Mouse (Mus musculus): Measurements from ENCODE around the gene Mybph.

The Mybph gene

DNA sequence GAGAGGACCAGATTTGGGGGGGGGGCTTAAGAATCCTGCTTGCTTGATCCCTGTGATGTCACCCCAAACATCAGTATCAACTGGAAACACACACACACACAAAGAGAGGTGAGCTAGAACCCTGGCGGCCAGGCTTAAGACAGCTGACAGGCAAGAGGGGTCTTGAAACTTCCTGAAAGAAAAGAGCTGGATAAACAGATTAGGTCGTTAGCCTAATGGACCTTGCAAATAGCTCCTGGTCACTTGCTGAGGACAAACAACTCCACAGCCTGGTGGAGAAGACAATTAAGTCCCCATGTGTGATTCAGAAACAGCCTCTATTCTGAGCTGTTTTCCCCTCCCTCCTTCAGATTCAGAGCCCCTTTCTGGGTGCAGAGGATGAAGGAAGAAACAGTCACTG lies 18.4 kb downstream of the Mybph start:
- no peak for DNase-seq (ENCODE audit: low spot score in 2 of 2)

DNA sequence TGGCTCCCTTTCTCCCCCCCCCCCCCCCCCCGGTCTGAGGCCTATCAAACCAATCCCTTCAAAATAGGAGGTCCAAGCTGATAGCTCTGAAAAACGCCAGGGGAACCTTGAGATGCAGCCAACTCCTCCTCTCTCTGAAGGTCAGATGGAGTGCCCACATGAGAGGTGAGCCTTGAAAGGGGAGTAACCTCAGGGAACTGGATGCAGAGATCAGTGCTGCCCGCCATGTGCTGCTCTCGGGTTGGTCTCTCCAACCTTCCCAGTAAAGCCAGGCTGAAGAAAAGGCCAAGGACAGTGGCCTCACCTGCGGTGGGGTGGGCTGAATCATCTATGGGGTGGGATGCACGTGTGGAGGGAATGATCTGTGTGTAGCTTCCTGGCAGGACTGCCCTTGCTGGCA lies 19.1 kb downstream of the Mybph start:
- no peak for DNase-seq (ENCODE audit: low spot score in 2 of 2)

DNA sequence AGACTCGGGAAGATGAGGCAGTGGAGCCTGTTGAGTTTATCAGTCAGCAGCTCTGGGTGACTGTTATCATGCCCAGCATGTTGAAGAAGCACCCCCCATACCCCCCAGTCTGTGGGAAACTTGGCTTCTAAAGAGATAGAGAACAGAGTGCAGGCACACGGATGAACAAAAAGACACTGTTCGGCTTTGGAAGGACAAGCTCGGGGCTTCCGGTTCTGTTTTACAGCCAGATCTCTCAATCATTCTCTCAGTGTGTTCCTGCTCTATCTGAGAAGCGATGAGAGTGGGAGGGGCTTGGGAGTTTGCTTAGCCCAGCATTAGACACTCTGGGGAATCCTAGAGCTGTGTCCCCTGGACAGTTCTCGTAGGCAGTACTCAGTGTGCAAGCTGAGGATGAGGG lies 20.2 kb downstream of the Mybph start:
- DNase-seq (ENCODE audit: low spot score in 2 of 2) = no peak

DNA sequence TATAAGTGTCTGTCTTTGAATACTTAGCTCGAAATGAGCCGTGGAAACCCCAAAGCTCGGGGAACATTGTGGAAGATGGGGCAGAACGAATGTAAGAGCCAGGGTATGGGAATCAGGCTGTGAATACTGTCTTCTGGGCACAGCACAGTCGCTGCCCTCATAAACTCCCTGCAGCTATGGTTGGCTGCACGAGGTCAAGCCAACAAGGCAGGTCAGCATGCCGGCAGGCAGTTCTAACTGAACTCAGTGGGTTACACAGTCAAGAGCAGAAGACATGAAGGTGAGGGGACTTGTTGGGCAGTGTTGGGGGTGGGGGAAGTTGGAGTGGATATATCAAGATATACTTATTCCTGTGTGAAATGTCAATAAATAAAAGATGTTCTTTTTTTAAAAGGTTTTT lies 21.8 kb downstream of the Mybph start:
- DNase-seq (ENCODE audit: low spot score in 2 of 2) = no peak

DNA sequence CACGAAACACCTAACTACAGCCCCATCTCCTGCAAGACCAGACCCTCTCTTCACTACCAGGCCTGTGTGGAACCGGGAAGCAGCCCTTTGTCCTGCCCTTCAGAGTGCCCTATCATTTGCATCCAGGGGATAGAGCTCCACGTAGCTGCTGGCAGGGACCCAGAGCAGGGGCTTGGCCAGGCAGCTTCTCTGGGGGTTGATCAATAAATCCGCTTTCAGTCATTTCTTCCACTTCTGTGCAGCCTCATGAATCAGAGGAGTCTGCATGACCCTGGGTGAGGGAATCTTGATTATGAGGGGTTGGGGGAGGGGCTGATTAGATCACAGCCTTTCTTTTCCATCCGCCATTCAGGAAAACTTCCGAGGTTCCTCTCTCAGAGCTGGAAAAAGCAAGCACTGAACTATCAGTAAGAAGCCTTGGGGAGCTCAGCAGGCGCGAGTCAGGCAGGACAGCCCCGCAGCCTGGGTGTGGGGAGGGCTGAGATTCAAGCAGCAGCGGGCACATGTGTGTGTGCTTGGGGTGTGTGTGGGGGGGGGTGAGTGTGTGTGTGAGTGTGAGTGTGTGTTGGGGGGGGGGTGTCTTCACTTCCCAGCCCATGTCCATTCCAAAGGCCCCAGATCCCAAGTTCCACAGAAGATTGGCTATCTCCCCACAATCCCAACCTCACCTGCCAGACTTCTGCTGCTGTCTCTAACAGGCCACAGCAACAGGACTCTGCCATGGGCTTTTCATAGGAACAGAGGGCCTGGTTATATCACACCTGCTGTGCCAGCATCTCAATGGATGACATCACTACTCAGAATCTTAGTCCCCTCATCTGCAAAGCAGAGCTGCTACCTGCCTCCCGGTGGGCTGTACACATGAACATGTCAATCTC lies 22.7 kb downstream of the Mybph start:
- DNase-seq (ENCODE audit: low spot score in 2 of 2) = no peak

DNA sequence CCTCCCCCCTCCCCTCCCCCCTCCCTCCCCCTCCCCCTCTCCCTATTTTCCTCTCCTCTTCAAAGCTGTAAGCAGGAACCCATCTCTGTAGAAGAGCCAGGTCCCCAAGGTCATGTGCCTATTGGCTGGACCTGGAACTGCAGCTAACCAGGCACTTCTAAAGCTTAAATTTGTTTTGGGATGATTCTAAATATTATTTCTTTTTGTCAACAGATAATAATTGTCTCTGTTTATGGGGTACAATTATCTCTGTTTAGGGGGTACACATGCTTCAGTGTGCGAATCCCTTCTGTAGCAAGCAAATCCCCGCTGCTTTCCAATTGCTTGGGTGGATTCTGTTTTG lies 23.4 kb downstream of the Mybph start:
- DNase-seq (ENCODE audit: low spot score in 2 of 2) = no peak

DNA sequence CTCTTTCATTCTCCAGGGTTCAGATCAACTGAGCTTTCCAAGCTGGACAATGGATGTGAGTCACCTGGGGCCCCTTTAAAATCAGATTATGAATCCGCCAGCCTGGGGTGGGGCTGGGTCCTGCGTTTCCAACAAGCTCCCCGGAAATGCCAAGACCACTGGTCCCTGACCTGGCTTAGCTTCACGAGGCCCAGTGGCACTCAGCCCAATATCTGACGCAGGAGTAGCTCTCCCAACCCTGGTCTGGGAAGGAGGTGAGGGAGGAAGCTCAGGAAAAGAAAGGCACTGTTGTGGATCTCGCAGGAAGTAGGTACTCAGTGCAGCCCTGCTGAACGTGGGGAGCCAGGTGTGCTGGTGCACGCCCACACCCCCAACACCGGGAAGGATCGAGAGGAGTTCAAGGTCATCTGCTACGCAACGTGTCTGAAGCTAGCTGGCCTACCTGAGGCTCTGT lies 23.8 kb downstream of the Mybph start:
- no peak for DNase-seq (ENCODE audit: low spot score in 2 of 2)

DNA sequence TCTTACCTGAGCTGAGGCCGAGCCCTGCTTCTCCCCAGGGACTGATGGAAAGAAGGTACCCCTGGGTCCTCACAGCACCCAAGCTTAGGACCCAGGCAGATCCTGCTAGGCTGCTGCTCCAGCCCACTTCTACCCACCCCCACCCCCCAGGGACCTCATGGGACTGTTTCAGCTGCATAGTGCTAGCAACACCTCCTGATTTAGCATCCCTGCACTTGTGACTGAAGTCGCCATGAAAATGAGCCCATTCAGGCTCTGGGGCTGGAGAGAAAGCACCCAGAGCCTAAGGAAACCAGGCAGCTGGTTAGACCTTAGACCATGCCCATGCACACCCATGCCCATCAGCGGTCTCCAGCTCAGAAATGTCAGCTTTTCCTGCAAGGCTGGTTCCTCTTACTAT lies 24.7 kb downstream of the Mybph start:
- DNase-seq (ENCODE audit: low spot score in 2 of 2) = no peak

DNA sequence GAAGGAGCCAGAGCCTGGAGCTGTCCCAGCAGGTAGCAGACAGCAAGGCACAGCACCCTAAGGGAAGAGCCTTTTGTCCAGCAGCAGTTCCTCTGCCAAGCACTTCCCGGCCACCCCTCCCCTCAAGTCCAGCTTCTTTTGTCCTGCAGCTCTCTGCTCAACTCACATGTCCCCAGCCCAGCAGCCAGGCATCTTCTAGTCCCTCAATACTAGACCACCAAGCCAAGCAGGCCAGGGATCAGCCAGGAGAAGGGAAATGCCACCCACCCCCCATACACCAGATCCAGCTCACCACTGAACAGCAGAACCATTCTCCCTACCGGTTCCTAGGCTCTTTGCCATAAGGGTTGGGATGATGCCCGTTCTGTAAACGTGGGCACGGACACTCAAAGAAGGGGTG lies 26.4 kb downstream of the Mybph start:
- no peak for DNase-seq (ENCODE audit: low spot score in 2 of 2)

DNA sequence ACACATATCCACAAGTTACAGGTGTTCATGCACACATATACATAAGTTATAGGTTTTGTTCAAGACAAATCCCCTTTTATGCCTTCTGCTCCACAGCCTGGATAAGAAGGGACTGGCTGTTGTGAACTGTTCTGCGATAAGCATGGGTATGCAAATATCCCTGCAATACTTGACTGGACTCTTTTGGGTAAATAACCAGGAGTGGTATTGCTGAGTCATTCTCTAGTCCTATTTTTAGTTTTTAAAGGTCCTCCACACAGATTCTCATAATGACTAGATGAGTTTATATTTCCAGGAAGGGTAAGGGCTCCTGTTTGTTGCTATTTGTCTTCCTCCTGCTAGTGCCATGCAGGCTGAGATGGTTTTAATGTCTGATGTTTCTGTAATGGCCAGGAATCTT lies 27.9 kb downstream of the Mybph start:
- DNase-seq (ENCODE audit: low spot score in 2 of 2) = no peak

DNA sequence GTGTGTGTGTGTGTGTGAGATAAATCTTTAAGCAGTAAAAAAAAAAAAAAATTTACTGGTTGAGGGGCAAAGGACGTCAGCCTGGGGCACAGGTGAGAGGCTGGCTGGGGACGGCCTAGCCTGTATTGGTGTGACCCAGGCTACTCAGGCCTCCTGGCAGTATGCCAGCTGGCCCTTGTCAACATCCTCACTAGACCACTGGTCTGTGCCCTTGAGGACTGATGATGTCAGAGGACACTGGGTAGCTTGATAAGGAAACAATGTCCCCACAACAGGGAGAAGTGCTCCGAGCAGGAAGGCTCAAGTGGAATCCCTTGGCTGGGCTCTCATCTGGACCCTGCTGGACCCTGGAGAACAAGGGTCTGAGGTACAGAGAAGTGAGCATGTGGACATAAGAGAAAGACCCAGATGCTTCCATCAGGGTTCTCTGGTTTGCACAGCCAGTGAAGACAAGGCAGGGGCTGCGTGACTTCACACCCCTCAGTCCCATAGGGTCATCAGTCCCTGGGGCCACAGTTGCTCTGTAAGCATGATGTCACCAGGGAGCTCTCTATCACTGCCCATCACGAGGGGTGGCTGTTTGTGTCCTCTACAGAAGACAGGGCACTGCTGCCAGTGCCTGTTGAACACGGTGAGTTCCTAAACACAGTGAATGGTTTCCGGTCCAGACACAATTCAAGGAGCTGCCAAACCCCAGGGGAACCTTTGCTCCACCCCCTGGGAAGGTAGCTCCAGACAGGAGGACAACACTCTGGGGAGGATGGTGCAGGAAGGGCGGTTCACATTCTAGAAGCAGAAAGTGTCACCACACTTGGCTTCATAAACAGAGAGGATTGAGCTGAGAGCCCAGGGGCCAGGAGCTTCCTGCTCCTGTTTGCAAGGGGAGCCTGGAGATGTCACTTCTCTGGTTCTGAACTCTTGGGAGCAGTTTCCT lies 29.1 kb downstream of the Mybph start:
- no peak for DNase-seq (ENCODE audit: low spot score in 2 of 2)

DNA sequence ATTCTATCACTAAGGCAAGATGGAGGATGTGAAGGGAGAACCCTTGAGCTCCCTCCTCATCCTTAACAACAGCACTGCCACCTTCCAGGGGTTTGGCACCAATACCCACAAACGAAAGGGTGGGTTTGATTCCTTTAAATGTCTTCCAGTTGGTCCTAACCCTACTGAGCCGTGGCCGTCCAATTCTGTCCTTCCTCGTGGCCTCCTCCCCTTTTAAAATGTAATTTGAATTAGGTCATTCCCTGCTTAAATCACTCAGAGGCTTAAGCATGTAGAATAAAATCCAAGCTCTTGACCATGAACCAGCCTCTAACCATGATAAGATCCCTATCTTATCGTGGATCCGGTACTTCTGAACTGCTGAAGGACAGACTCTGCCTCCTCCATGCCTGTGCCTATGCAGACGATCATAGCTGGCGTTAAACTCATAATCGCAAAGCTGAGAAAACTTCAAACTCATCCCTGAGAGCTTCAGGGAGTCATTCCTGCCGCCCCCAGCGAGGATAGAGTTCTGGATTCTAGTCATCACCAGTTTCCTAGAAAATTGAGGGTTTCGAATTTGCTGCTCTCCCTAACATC lies 31.5 kb downstream of the Mybph start:
- no peak for DNase-seq (ENCODE audit: low spot score in 2 of 2)

DNA sequence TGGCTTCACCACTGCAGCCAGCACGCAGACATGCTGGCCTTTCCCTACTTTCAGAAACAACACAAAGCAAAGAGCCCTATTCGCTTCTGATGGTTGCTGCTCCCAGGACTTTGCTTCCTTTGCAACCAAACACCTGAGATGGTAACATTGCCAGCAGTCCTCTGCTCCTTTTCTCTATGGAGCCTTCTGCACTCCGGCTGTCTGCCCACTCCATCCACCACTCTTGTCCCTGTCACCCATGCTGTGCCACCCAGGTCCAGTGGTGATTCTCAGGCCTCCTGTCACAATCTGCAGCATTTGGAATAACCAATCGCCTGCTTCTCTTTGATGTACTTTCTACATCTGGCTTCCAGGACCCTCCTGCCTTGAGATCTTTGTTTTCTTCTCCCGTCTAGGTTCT lies 32.1 kb downstream of the Mybph start:
- no peak for DNase-seq (ENCODE audit: low spot score in 2 of 2)

DNA sequence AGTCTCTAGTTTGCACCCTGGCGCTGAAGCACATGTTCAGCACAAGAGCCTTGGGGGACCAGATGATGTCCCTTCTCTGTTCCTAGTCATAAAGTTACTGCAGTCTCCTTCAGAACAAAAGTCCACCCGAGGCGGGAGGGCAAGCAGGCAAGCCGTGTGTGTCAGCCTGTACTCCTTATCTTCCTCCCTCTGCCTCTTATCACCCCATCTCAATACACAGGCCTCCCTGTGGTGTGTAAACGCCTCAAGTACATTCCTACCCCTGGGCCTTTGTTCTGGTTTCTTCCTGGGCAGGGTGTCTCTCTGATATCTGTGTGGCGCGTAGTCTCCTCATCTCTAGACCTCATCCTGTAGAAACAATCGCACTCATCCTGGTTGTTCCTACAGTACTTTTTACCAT lies 33.5 kb downstream of the Mybph start:
- no peak for DNase-seq (ENCODE audit: low spot score in 2 of 2)

DNA sequence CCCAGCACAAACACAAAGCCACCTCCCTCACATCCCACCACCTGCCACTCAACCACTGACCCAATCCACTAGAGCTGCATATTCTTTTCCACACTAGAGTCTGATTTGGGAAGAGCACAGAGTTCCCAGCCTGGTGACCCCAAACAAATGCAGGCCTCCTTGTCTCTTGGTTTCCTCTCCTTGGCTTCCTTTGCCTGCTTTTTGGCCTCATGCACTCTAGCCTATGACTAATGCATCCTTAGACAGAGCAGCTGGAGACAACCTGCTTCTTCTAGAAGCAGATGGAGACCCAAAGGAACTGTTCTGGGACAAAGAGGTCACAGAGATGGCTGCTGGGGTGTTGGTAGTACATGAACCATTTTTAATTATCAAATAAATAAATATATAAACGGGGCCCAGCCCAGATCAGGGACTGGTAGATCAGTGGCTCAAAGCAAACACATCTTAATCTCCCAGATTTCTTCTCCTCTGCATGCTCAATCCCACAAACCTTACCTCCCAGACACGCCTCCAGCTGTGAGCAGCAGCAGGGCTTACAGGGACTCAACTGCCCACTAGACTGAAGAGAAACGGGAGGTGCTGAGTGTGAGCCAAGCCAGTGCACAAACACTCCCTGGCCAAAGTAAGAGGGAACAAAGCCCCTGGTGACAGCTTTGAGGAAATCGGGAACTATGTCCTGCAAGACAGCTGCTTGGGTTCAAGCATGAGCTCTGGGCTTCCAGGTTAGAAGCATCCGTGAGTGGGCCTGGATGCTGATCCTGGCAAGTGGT lies 36.7 kb downstream of the Mybph start:
- DNase-seq (ENCODE audit: low spot score in 2 of 2) = no peak

DNA sequence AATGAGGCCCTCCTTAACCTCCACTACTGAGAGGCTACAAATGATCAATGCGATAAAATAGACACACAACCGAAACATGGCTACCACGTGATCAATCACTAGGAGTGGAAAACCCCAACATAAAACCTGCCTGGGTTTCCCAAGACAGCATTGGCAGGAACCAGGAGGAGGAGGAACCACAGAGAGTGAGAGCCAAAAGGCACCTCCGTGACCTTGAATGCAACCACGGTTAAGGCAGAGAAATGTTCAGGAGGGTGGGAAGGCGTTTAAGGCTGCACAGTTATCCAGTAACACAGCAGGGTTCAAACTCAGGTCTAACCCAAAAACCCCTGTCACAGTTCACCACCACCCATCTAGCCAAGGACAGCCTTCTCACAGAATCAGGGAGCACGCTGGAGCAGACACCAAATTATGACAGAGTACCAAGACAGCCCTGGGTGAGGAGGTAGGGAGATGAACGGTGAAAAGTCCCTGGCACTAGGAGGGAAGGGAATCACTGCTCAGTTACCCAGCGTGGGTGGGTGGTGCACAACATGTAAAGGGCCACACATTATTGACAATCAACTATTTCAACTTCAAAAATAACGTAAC lies 37.5 kb downstream of the Mybph start:
- no peak for DNase-seq (ENCODE audit: low spot score in 2 of 2)

DNA sequence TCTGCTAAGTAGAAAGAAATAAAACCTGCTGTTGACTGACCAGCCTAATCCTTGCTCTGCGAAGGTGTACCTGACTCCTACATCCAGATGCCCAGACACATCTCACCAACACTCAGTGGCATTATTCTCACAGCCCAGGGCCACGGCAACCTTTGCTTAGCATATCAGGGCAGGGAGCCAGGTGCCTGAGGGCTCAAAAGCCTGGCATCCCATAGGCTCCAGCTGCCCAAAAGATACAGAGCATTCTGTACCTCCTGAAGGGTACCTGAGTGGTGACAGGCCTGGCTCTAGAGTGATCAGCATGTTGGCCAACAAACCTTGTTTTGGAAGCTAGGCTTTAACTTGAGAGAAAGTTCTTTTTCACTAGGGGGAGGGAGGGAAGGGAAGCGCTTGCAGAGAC lies 38.0 kb downstream of the Mybph start:
- no peak for DNase-seq (ENCODE audit: low spot score in 2 of 2)

DNA sequence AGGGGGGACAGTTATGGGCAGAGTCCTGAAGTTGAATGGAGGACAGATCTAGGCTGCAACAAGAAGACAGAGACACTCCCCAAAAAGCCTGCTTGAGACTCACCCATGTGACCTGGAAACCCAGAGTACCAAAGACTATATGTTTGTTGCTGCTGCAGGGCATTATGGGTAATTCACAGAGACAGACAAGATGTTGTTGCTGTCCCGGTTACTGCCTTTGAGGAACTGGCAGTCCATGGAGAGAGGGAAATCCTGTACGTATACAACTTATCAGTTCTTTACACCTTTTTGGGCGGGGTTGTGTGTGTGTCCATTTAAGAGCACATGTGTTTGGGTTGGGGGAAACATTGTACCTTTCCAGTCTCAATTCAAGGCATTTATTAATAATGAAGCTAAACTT lies 38.4 kb downstream of the Mybph start:
- no peak for DNase-seq (ENCODE audit: low spot score in 2 of 2)

DNA sequence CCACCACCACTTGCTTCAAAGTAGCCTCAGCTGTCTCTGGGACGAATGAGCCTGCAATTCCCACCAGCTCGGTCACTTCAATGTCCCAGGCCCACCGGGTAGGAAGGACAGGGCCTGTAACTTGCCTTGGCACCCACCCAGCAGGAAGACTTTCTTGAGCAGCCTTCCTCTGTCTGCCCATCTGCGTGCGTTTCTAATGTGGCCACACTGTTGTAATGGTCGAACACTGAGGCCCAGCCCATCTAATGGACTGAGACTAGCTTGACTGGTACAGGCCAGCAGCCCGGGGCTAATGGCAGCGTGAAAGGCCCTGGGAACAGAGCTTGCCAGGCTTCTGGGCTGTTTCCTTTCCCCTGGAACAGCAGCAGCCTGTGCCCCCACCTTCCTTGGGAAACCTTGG lies 39.1 kb downstream of the Mybph start:
- no peak for DNase-seq (ENCODE audit: low spot score in 2 of 2)

DNA sequence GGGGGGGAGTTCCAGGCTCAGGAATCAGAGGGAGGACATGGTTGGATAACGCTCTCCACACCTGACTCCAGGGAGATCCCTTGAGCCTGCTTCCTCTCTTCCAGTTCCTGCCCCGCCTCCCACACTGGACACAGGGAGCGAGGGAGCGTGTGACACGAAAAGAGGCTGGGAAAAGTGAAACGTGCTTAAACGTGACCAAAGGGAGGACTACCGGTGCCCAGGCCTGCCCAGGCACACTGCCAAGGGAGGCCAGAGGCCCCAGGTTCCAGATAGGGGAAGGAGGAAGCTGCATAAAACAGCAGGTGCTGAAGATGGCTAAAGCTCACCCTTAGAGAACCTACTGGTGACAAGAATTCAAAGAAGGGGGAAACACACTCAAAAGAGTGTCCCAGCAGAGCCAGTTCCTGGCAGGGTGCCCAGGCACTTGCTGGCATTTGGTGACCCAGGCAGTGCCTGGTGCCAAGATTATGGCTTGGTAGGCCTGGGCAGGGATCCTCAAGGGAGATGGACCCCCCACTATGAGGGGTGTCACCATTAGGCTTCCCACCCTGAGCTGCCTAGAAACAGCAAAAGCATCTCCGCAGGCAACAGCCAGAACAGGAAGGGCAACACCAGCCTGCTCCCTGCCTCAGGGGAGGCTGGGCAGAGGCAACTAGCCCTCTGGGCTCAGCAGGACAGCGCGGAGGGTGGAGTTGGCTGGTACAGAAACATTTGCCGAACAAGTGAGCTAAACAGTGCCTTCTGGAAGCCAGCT lies 39.7 kb downstream of the Mybph start:
- peak in 1 of 2 experiments; percentile 65 for DNase-seq (ENCODE audit: low spot score in 2 of 2)
